Mouse (Mus musculus) liver, postnatal 0 days (tissue): ENCODE data around the gene Dock8. TPM values are rescaled to one million over a fixed set of nuclear protein-coding genes. Genes with fewer than 3 reads are reported as not detected.

Experiments
- ATAC-seq: fragments of 200-750 bp; cut with Nextera tagmentation; 2 replicates; pipeline ENCODE4 v1.8.0; 2017; ENCODE audit warnings: mild to moderate bottlenecking, moderate library complexity
- DNase-seq: peaks from one replicate; pipeline ENCODE4 v3.0.0-alpha.2; 2016
- H3K27ac ChIP-seq: fragments of 300-500 bp; sonication (generic); 2 replicates; pipeline ENCODE4 v1.5.1; 2014; ENCODE audit warnings: antibody characterized with exemption, moderate library complexity, mild to moderate bottlenecking, low read depth
- H3K27me3 ChIP-seq: fragments of 300-500 bp; sonication (generic); 2 replicates; pipeline ENCODE4 v1.6.1; 2014; ENCODE audit warnings: low read length, control low read depth, mixed read lengths; ENCODE audit not compliant: insufficient read depth
- H3K36me3 ChIP-seq: fragments of 300-500 bp; sonication (generic); replicated peaks from 2 replicates; pipeline ENCODE4 v1.6.1; 2014; ENCODE audit warnings: mild to moderate bottlenecking, control low read depth, low read length, moderate library complexity, mixed read lengths; ENCODE audit not compliant: insufficient read depth
- H3K4me1 ChIP-seq: fragments of 300-500 bp; sonication (generic); 2 replicates; pipeline ENCODE4 v1.6.1; 2014; ENCODE audit warnings: antibody characterized with exemption, mild to moderate bottlenecking, control low read depth; ENCODE audit not compliant: insufficient read depth
- H3K4me2 ChIP-seq: fragments of 300-500 bp; sonication (generic); 2 replicates; pipeline ENCODE4 v1.6.1; 2014; ENCODE audit warnings: low read depth, mild to moderate bottlenecking, low read length, moderate library complexity, mixed read lengths
- H3K4me3 ChIP-seq: fragments of 300-500 bp; sonication (generic); 2 replicates; pipeline ENCODE4 v1.5.1; 2014; ENCODE audit warnings: low read depth, low read length
- H3K9ac ChIP-seq: fragments of 300-500 bp; sonication (generic); replicated peaks from 2 replicates; pipeline ENCODE4 v1.6.1; 2014; ENCODE audit warnings: mild to moderate bottlenecking, moderate library complexity
- H3K9me3 ChIP-seq: fragments of 300-500 bp; sonication (generic); 2 replicates; pipeline ENCODE4 v1.6.1; 2016; ENCODE audit warnings: mild to moderate bottlenecking, control low read depth, low read length, mixed read lengths
- CTCF ChIP-seq: sonication (generic); IDR thresholded peaks from 2 replicates; pipeline ENCODE4 v1.5.1; 2016; ENCODE audit warnings: antibody characterized with exemption, low read depth
- EP300 ChIP-seq: IDR thresholded peaks from 2 replicates; pipeline ENCODE4 v1.6.1; 2016; ENCODE audit warnings: antibody characterized with exemption, low read depth, mild to moderate bottlenecking
- WGBS: fragments of 180-500 bp; shearing (Covaris S2); extraction: QIAGEN DNeasy Blood & Tissue Kit; methylation state at CpG from one replicate; pipeline ENCODE4 v1.1.7; 2014; ENCODE audit not compliant: insufficient replicate concordance; 5-methylcytosine and 5-hydroxymethylcytosine counted together
- polyA plus RNA-seq: library from polyadenylated mRNA; unstranded; fragments of >200 nt; fragmentation: Nextera tagmentation; extraction: Ambion mirVana; gene quantifications from 2 replicates; pipeline ENCODE4 v1.2.1, GENCODE M21; 2015

The Dock8 gene
- polyA plus RNA-seq, 1 experiment from 2014 or later, result 12.5 TPM

- no peaks in the 10 kb centered on the region for H3K4me1 ChIP-seq
- H3K27me3 ChIP-seq, result no peaks in the 10 kb centered on the region
- TF ChIP-seq EP300 (no peak), CTCF (no peak)
- DNase-seq (no peak), ATAC-seq (no peak)
- H3K36me3 ChIP-seq, result peaks cover 55% of the 10 kb centered on the region
- no peak overlapping the region for H3K27ac ChIP-seq
- no peak overlapping the region for H3K9ac ChIP-seq
- no peaks in the 10 kb centered on the region for H3K9me3 ChIP-seq
- no peak overlapping the region for H3K4me2 ChIP-seq
- WGBS, result 78% methylated on average over 7 of the region's 7 CpGs
- no peak overlapping the region for H3K4me3 ChIP-seq
These were observed 155.3 kb downstream of the Dock8 start for GRCm38 (mm10) chr19:25154506-25155178.

DNA sequence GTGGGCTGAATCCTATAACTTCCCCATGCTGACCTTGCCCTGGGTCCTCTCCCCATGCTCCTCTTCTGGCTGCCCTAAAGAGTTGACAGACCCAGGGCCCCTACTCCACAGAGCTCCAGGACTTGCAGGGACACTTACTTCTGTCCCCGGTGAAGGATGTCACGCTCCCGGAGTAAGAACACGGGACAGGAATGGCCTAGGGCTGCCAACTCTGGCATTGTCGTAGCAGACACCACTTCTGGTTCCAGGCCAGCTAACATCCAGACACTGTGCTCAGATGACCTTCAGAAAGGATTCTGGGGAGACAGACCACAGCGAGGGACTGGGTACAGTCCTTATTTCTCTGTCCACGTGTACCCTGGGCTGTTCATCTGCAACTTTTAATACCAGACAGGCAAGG, 155.9 kb downstream of the Dock8 start:
- H3K4me1 ChIP-seq, result no peaks in the 10 kb centered on the region
- no peak overlapping the region for H3K9ac ChIP-seq
- H3K4me2 ChIP-seq, result no peak overlapping the region
- no peak for ATAC-seq
- TF ChIP-seq EP300, result no peak
- no peak for TF ChIP-seq CTCF
- H3K27ac ChIP-seq, result no peak overlapping the region
- H3K36me3 ChIP-seq, result peaks cover 54% of the 10 kb centered on the region
- no peaks in the 10 kb centered on the region for H3K9me3 ChIP-seq
- H3K4me3 ChIP-seq, result no peak overlapping the region
- no peaks in the 10 kb centered on the region for H3K27me3 ChIP-seq
- no peak for DNase-seq
- 83% methylated on average over 7 of the region's 7 CpGs for WGBS

- H3K27ac ChIP-seq, result no peak overlapping the region
- no peaks in the 10 kb centered on the region for H3K4me1 ChIP-seq
- no peak overlapping the region for H3K4me3 ChIP-seq
- no peaks in the 10 kb centered on the region for H3K9me3 ChIP-seq
- peaks cover 55% of the 10 kb centered on the region for H3K36me3 ChIP-seq
- no peak for ATAC-seq
- no peak overlapping the region for H3K4me2 ChIP-seq
- no peak overlapping the region for H3K9ac ChIP-seq
- DNase-seq, result no peak
- H3K27me3 ChIP-seq, result no peaks in the 10 kb centered on the region
- 82% methylated on average over 11 of the region's 11 CpGs for WGBS
- TF ChIP-seq EP300 (no peak), CTCF (no peak)
These were observed 156.4 kb downstream of the Dock8 start for GRCm38 (mm10) chr19:25155709-25156108.

GRCm38 (mm10) chr19:25162270-25162669, 162.9 kb downstream of the Dock8 start:
- Histone ChIP-seq H3K9ac (no peak overlapping the region), H3K4me3 (no peak overlapping the region), H3K9me3 (no peaks in the 10 kb centered on the region), H3K36me3 (peaks cover 48% of the 10 kb centered on the region), H3K4me1 (no peaks in the 10 kb centered on the region), H3K27ac (no peak overlapping the region), H3K27me3 (no peaks in the 10 kb centered on the region), H3K4me2 (no peak overlapping the region)
- DNase-seq (no peak), ATAC-seq (no peak)
- WGBS, result 74% methylated on average over 3 of the region's 3 CpGs
- no peak for TF ChIP-seq EP300

GRCm38 (mm10) chr19:25163426-25163825, 164.1 kb downstream of the Dock8 start:
- no peak for TF ChIP-seq CTCF
- no peak for TF ChIP-seq EP300
- Histone ChIP-seq H3K36me3 (peaks cover 41% of the 10 kb centered on the region), H3K4me1 (no peaks in the 10 kb centered on the region), H3K9ac (no peak overlapping the region), H3K27me3 (no peaks in the 10 kb centered on the region), H3K4me3 (no peak overlapping the region), H3K9me3 (no peaks in the 10 kb centered on the region), H3K4me2 (no peak overlapping the region), H3K27ac (no peak overlapping the region)
- DNase-seq (no peak), ATAC-seq (no peak)
- WGBS, result 89% methylated on average over 12 of the region's 12 CpGs

- Histone ChIP-seq H3K9me3 (no peaks in the 10 kb centered on the region), H3K27ac (no peak overlapping the region), H3K4me3 (no peak overlapping the region), H3K4me2 (no peak overlapping the region), H3K4me1 (no peaks in the 10 kb centered on the region), H3K27me3 (no peaks in the 10 kb centered on the region), H3K9ac (no peak overlapping the region), H3K36me3 (peaks cover 43% of the 10 kb centered on the region)
- TF ChIP-seq EP300, result no peak
- TF ChIP-seq CTCF, result no peak
- ATAC-seq (no peak), DNase-seq (no peak)
- 72% methylated on average over 9 of the region's 9 CpGs for WGBS
These were observed 167.1 kb downstream of the Dock8 start for GRCm38 (mm10) chr19:25166412-25166811.
